Mouse (Mus musculus) left cerebral cortex, postnatal 36 days (tissue): ENCODE measurements around the gene Spon2. TPM values are rescaled to one million over a fixed set of nuclear protein-coding genes. Genes with fewer than 3 reads are reported as not detected.

Experiments
- total RNA-seq, 2 experiments: library from RNA; stranded (reverse); gene quantifications; 2 replicates each; pipeline ENCODE4 v1.2.3; 2021

Spon2 gene
- total RNA-seq, 2 experiments from 2014 or later, result 0.18 TPM; not detected in 1

Other genes with a start within 250 kb of the Spon2 start
- gene Ywhah, start 199.6 kb downstream of the Spon2 start, total RNA-seq, result 1,000 to 10,000 TPM; 1,119 to 1,229 TPM
- gene Slc5a1, start 114.2 kb downstream of the Spon2 start, total RNA-seq, result not detected
- gene Ctbp1, start 56.5 kb upstream of the Spon2 start, total RNA-seq, result 100 to 1,000 TPM; 298 to 335 TPM
- 10 to 100 TPM; 91.2 to 97.2 TPM for gene Maea, start 117.1 kb upstream of the Spon2 start, total RNA-seq
- gene Uvssa, start 160.1 kb upstream of the Spon2 start, total RNA-seq, result 1 to 10 TPM; 5.6 to 7.2 TPM
- not detected for gene Nkx1-1, start 215.5 kb upstream of the Spon2 start, total RNA-seq